Comparison of ENCODE assay signal across 8 mouse cellular contexts in the genomic region with DNA sequence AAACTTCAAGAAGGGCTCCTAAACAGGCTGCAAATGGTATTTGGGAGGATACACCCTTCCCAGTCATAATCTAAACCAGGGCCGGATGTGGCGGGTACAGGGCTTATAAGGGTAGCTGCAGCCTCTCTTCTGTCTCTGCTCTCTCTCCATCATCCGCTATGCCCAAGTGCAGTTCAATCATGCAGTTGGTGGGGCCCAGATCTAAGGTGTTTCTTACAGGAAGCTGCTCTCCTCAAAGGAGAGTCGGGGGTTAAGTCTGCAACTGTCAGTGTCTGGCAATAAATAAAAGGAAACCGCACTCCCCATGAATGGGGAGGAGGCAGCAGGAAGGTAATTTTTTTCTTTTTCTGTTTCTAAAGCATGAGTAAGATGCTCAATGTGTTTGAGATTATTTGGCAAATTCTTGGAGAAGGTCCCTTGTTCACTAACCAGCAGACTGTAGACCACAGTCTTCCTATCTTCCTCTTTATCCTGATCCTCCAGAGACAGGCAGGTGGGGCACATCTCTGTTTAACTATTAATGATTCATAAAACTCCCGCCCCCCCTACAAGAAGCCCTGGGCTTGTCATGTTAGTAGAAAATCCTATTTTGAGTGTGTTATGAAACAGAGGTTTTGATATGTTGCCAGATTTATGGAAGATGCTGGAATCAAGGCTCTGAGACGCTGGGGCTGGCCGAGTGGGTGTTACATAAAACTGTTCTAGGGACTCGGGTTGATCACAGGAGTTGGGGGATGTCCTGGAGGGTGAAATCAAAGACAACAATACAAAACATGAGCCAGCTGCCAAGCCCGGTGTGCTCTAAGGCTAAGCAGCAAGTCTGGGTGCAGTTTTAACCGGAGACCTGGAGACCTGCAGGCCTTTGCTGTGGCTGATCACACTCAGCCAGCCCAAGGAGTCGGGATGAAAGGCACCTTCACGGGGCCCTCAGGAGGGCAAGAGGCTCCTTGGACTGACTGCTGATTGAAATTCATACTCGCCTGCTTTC.
A peak's percentile ranks its signal among the peaks of the same experiment; 100 is the strongest.
DNase-seq lines count a peak whose midpoint lies in the region; ATAC-seq lines count a peak whose summit lies in the region.

No protein-coding gene starts in this region.

- H3K4me3 ChIP-seq in embryonic facial prominence, embryonic 15.5 days (replicated peaks): no peak overlapping the region
- no peak overlapping the region for H3K4me3 ChIP-seq in hindbrain, embryonic 16.5 days (ENCODE audit: low read length)

- H3K36me3 ChIP-seq in embryonic facial prominence, embryonic 15.5 days: no peaks in the 10 kb centered on the region
- H3K36me3 ChIP-seq in hindbrain, embryonic 16.5 days (ENCODE audit: control insufficient read depth, insufficient read depth, low read length): no peaks in the 10 kb centered on the region

- DNase-seq in adrenal gland, postnatal 10 days: peak; percentile 46
- no peak for DNase-seq in adrenal gland, postnatal 36 days
- peak; percentile 73 for DNase-seq in 3T3-L1 (ENCODE audit: low read depth, low spot score)
- peak; percentile 49 to 67 for DNase-seq in lung, adult 18-20 months
- peak; percentile 32 for DNase-seq in right cerebral cortex, postnatal 25 days
- DNase-seq in urinary bladder, postnatal 4 days (ENCODE audit: low spot score in 2 of 2): no peak

- 12% methylated on average over 14 of the region's 14 CpGs for WGBS in embryonic facial prominence, embryonic 15.5 days
- WGBS in hindbrain, embryonic 16.5 days: 31% methylated on average over 14 of the region's 14 CpGs

- H3K27ac ChIP-seq in embryonic facial prominence, embryonic 15.5 days (replicated peaks): peak overlapping the region; percentile 99
- peak overlapping the region; percentile 19 for H3K27ac ChIP-seq in hindbrain, embryonic 16.5 days (ENCODE audit: low read depth, low read length)

- H3K27me3 ChIP-seq in embryonic facial prominence, embryonic 15.5 days: no peaks in the 10 kb centered on the region
- no peaks in the 10 kb centered on the region for H3K27me3 ChIP-seq in hindbrain, embryonic 16.5 days (replicated peaks; ENCODE audit: control insufficient read depth, insufficient read depth, low read length)

- H3K9me3 ChIP-seq in embryonic facial prominence, embryonic 15.5 days (replicated peaks): no peaks in the 10 kb centered on the region
- no peaks in the 10 kb centered on the region for H3K9me3 ChIP-seq in hindbrain, embryonic 16.5 days (ENCODE audit: control insufficient read depth, low read length)

- H3K4me2 ChIP-seq in embryonic facial prominence, embryonic 15.5 days (replicated peaks): 0 out of 2 replicates have a peak overlapping the region, but pooled peaks have one; percentile 12
- H3K4me2 ChIP-seq in hindbrain, embryonic 16.5 days (ENCODE audit: low read length): no peak overlapping the region

- H3K4me1 ChIP-seq in embryonic facial prominence, embryonic 15.5 days: peaks cover 83% of the 10 kb centered on the region
- H3K4me1 ChIP-seq in hindbrain, embryonic 16.5 days (ENCODE audit: control insufficient read depth, insufficient read depth, low read depth, low read length): peaks cover 84% of the 10 kb centered on the region

- no peak overlapping the region for H3K9ac ChIP-seq in embryonic facial prominence, embryonic 15.5 days
- H3K9ac ChIP-seq in hindbrain, embryonic 16.5 days (ENCODE audit: low read depth, low read length): peak overlapping the region; percentile 20; the same call in 1 of the 2 replicates

- no peak for ATAC-seq in embryonic facial prominence, embryonic 15.5 days (ENCODE audit: insufficient number of reproducible peaks, low FRiP score, low TSS enrichment, low read depth)
- ATAC-seq in hindbrain, embryonic 16.5 days: no peak

Comparison
In these comparisons a context has a peak if more than half of its experiments do, and no peak if none do; other contexts are left out.
1. DNase-seq: peak in adrenal gland, postnatal 10 days (single experiment), 3T3-L1 (single experiment), lung, adult 18-20 months (2 of 2) and right cerebral cortex, postnatal 25 days (single experiment); none in adrenal gland, postnatal 36 days (0 of 2) and urinary bladder, postnatal 4 days (0 of 2).